Mouse (Mus musculus) hindbrain, embryonic 10.5 days (tissue): ENCODE data around the gene BC005537. TPM values are rescaled to one million over a fixed set of nuclear protein-coding genes. Genes with fewer than 3 reads are reported as not detected.

Experiments
- polyA plus RNA-seq: library from polyadenylated mRNA; unstranded; fragments of >200 nt; fragmentation: Nextera tagmentation; extraction: Ambion mirVana; gene quantifications from 2 replicates; pipeline ENCODE4 v1.2.1, GENCODE M21; 2016

BC005537 gene
- polyA plus RNA-seq, 1 experiment from 2014 or later: 10.9 TPM

Other genes with a start within 250 kb of the BC005537 start
- gene Ripor2, start 219.5 kb upstream of the BC005537 start, polyA plus RNA-seq: 3.7 and 6.4 TPM in 2 replicates
- gene Armh2, start 60.4 kb upstream of the BC005537 start, polyA plus RNA-seq: not detected in 2 replicates
- gene Gmnn, start 39.7 kb upstream of the BC005537 start, polyA plus RNA-seq: 134 and 184 TPM in 2 replicates
- gene Acot13, start 29.9 kb downstream of the BC005537 start, polyA plus RNA-seq: 56.5 and 62.3 TPM in 2 replicates
- gene Tdp2, start 30.0 kb downstream of the BC005537 start, polyA plus RNA-seq: 64.4 and 74.7 TPM in 2 replicates
- gene D130043K22Rik, start 43.5 kb downstream of the BC005537 start, polyA plus RNA-seq: 0.60 and 0.78 TPM in 2 replicates
- gene Aldh5a1, start 136.0 kb downstream of the BC005537 start, polyA plus RNA-seq: 7.0 and 7.3 TPM in 2 replicates
- gene Gpld1, start 141.5 kb downstream of the BC005537 start, polyA plus RNA-seq: 0.50 and 0.51 TPM in 2 replicates
- gene Mrs2, start 218.7 kb downstream of the BC005537 start, polyA plus RNA-seq: 16.0 and 19.1 TPM in 2 replicates